Mouse (Mus musculus) intestine, postnatal 0 days (tissue): ENCODE measurements around the gene Ly6g6c. TPM values are rescaled to one million over a fixed set of nuclear protein-coding genes. Genes with fewer than 3 reads are reported as not detected.

ENCODE experiments used
- ATAC-seq: fragments of 200-750 bp; cut with Nextera tagmentation; 2 replicates; pipeline ENCODE4 v1.8.0; 2017; ENCODE audit warnings: mild to moderate bottlenecking, moderate TSS enrichment, moderate library complexity
- H3K27ac ChIP-seq: fragments of 300-500 bp; sonication (generic); 2 replicates; pipeline ENCODE4 v1.5.1; 2014; ENCODE audit warnings: mild to moderate bottlenecking, low read depth, low read length, moderate library complexity
- H3K27me3 ChIP-seq: fragments of 300-500 bp; sonication (generic); replicated peaks from 2 replicates; pipeline ENCODE4 v1.6.1; 2014; ENCODE audit warnings: low read length, mixed read lengths; ENCODE audit not compliant: control insufficient read depth, insufficient read depth
- H3K36me3 ChIP-seq: fragments of 300-500 bp; sonication (generic); 2 replicates; pipeline ENCODE4 v1.6.1; 2014; ENCODE audit warnings: mild to moderate bottlenecking, moderate library complexity; ENCODE audit not compliant: control insufficient read depth, insufficient read depth
- H3K4me1 ChIP-seq: fragments of 300-500 bp; sonication (generic); replicated peaks from 2 replicates; pipeline ENCODE4 v1.6.1; 2014; ENCODE audit warnings: antibody characterized with exemption, low read length, mixed read lengths; ENCODE audit not compliant: control insufficient read depth, insufficient read depth
- H3K4me2 ChIP-seq: fragments of 300-500 bp; sonication (generic); replicated peaks from 2 replicates; pipeline ENCODE4 v1.6.1; 2014; ENCODE audit warnings: low read depth, mild to moderate bottlenecking, moderate library complexity
- H3K4me3 ChIP-seq: fragments of 300-500 bp; sonication (generic); 2 replicates; pipeline ENCODE4 v1.5.1; 2014; ENCODE audit warnings: low read depth, low read length
- H3K9ac ChIP-seq: fragments of 300-500 bp; sonication (generic); 2 replicates; pipeline ENCODE4 v1.6.1; 2014; ENCODE audit warnings: mild to moderate bottlenecking, low read depth, low read length
- H3K9me3 ChIP-seq: fragments of 300-500 bp; sonication (generic); 2 replicates; pipeline ENCODE4 v1.6.1; 2016; ENCODE audit warnings: mixed run types; ENCODE audit not compliant: control insufficient read depth
- CTCF ChIP-seq: sonication (generic); IDR thresholded peaks from 2 replicates; pipeline ENCODE4 v1.5.1; 2016; ENCODE audit warnings: low read depth, mild to moderate bottlenecking, control low read depth, antibody characterized with exemption, moderate library complexity
- WGBS: fragments of 180-500 bp; shearing (Covaris S2); extraction: QIAGEN DNeasy Blood & Tissue Kit; methylation state at CpG from one replicate; pipeline ENCODE4 v1.1.7; 2014; 5-methylcytosine and 5-hydroxymethylcytosine counted together
- polyA plus RNA-seq: library from polyadenylated mRNA; unstranded; fragments of >200 nt; fragmentation: Nextera tagmentation; extraction: Ambion mirVana; gene quantifications from 2 replicates; pipeline ENCODE4 v1.2.1, GENCODE M21; 2015

The Ly6g6c gene
- polyA plus RNA-seq, 1 experiment from 2014 or later: 0.12 TPM

- H3K27ac ChIP-seq: no peak overlapping the region; the same call in 1 of the 2 replicates
Measured at GRCm38 (mm10) chr17:35023756-35024155, 41.4 kb upstream of the Ly6g6c start.

DNA sequence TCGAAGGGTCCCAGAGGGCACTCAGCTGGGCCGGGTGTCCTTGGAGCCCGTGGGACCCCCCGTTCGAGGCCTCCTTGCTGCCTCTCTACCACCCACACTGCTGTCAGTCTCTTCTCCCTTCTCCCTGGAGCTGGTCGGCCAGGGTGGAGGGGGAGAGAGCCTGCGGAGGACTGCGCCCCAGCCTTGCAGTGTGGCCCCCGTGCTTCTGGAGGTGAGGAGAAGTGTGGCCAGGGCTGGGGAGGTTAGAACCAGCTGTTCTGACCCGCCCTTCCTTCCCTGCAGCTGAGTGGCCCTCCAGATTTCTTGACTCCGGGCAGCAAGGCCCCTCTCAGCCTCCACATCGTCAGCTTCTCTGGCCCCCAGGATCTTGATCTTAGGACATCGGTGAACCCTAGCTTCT, 40.9 kb upstream of the Ly6g6c start:
- no peak for ATAC-seq
- no peak overlapping the region for H3K4me2 ChIP-seq
- no peak for TF ChIP-seq CTCF
- H3K4me1 ChIP-seq: no peaks in the 10 kb centered on the region; the same call in 1 of the 2 replicates
- H3K27ac ChIP-seq: no peak overlapping the region
- H3K4me3 ChIP-seq: no peak overlapping the region
- 66% methylated on average over 13 of the region's 13 CpGs for WGBS
- H3K9ac ChIP-seq: 0 out of 2 replicates have a peak overlapping the region, but pooled peaks have one; percentile 8
- H3K27me3 ChIP-seq: no peaks in the 10 kb centered on the region
- H3K36me3 ChIP-seq: no peaks in the 10 kb centered on the region
- H3K9me3 ChIP-seq: no peaks in the 10 kb centered on the region

More at GRCm38 (mm10) chr17:35023756-35024155, 41.4 kb upstream of the Ly6g6c start:
- Histone ChIP-seq H3K9ac (0 out of 2 replicates have a peak overlapping the region, but pooled peaks have one; percentile 8), H3K9me3 (no peaks in the 10 kb centered on the region), H3K36me3 (no peaks in the 10 kb centered on the region), H3K4me3 (no peak overlapping the region), H3K4me2 (peak overlapping the region; percentile 27; the same call in 1 of the 2 replicates), H3K27me3 (no peaks in the 10 kb centered on the region), H3K4me1 (no peaks in the 10 kb centered on the region; the same call in 1 of the 2 replicates)
- 31% methylated on average over 4 of the region's 4 CpGs for WGBS
- peak; percentile 77 for ATAC-seq
- no peak for TF ChIP-seq CTCF

GRCm38 (mm10) chr17:35024691-35025488, 40.3 kb upstream of the Ly6g6c start:
- no peak overlapping the region for H3K27ac ChIP-seq
- H3K9ac ChIP-seq: no peak overlapping the region; the same call in 1 of the 2 replicates
- no peaks in the 10 kb centered on the region; the same call in 1 of the 2 replicates for H3K4me1 ChIP-seq
- no peaks in the 10 kb centered on the region for H3K36me3 ChIP-seq
- ATAC-seq: no peak
- TF ChIP-seq CTCF: no peak
- WGBS: 73% methylated on average over 7 of the region's 10 CpGs
- H3K27me3 ChIP-seq: no peaks in the 10 kb centered on the region
- no peak overlapping the region for H3K4me2 ChIP-seq
- no peaks in the 10 kb centered on the region for H3K9me3 ChIP-seq
- no peak overlapping the region for H3K4me3 ChIP-seq

DNA sequence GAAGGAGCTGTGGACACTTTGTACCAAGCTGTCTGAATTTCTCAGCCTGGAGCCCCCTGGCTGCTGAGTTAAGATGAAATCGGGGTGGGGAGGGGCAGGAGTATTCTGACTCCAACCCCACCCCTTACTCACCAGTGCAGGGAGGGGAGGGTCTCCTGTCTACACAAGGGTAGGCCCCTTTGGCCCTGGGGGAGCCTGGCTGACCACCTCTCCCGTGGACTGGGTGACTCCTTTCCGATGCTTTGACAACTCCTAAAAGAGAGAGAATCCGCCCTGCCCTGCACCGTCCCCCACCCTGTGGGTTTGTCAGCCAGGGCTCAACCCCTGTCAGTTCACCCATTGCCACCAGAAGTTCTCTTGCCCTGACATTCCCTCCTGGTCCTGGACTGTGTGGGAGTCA, 39.0 kb upstream of the Ly6g6c start:
- no peaks in the 10 kb centered on the region; the same call in 1 of the 2 replicates for H3K4me1 ChIP-seq
- H3K9me3 ChIP-seq: no peaks in the 10 kb centered on the region
- WGBS: 75% methylated on average over 5 of the region's 5 CpGs
- H3K27me3 ChIP-seq: no peaks in the 10 kb centered on the region
- H3K36me3 ChIP-seq: no peaks in the 10 kb centered on the region
- ATAC-seq: no peak
- H3K4me3 ChIP-seq: no peak overlapping the region
- peak; percentile 2; the same call in 1 of the 2 replicates for TF ChIP-seq CTCF
- no peak overlapping the region for H3K27ac ChIP-seq
- H3K9ac ChIP-seq: no peak overlapping the region
- no peak overlapping the region for H3K4me2 ChIP-seq

DNA sequence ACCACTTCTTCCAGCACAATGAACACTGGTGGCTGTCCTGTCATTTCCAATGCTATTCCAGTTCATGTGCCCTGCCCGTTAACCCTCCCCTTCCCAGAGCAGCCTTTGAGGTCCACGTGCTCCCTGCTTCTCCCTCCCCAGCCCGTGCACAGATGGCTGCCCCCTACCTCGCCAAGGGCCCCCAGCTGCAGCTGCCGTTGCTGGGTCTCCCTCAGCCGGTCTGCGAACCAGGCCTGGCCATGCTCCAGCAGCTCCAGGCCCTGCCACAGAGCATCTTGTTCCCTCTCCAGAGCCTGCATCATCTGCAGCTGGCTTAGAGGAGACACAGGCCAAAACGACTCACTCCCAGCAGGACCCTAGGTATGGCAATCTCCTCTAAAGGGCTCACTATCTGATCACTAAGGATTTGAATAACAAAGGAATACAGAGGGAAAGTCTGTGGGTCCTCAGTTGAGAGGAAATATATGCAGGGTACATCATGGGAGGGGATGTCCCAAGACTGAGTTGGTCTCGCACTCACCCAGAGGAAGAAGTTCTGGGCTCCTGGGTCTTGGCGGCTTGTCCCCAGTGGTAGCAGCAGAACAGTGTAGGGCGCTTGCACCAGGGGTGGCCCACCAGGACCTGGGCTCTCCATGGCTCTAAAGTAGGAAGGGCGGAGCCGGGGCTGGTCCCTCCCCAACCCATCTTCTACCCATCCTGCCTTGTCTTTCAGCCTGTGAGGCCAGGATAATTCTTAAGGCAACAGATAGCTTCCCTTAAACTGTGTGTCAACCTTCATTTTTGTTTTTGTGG, 37.7 kb upstream of the Ly6g6c start, which contains the start of gene Sapcd1:
Gene Sapcd1 (minus strand): TSS at position 740 of the 792 bp plus-strand sequence.
- no peak for ATAC-seq
- no peaks in the 10 kb centered on the region for H3K36me3 ChIP-seq
- no peaks in the 10 kb centered on the region for H3K27me3 ChIP-seq
- H3K4me1 ChIP-seq: no peaks in the 10 kb centered on the region; the same call in 1 of the 2 replicates
- WGBS: 53% methylated on average over 13 of the region's 13 CpGs
- H3K9me3 ChIP-seq: no peaks in the 10 kb centered on the region
- H3K4me3 ChIP-seq: no peak within 1 kb of the TSS
- no peak within 1 kb of the TSS for H3K4me2 ChIP-seq
- no peak within 1 kb of the TSS for H3K27ac ChIP-seq
- H3K9ac ChIP-seq: no peak within 1 kb of the TSS; the same call in 1 of the 2 replicates
- no peak for TF ChIP-seq CTCF

DNA sequence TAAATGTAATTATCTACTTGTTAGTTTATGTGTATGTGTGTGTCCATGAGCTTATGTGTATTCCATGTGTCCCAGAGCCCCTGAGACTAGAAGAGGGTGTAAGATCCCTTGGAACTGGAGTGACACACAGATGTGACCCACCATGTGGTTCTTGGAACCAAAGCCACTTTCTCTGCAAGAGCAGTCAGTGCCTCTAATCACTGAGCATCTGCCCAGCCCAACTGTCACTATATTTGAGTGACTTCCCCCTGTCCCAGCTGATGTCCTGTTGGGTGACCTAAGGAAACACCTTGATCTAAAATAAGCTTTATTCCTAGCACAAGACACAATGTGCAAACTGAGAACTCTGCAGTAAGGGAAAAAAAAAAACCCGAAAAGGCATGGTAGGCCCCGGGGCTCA, 36.9 kb upstream of the Ly6g6c start:
- ATAC-seq: no peak

More for the DNA sequence above, 36.9 kb upstream of the Ly6g6c start:
- H3K9me3 ChIP-seq: no peaks in the 10 kb centered on the region
- H3K27me3 ChIP-seq: no peaks in the 10 kb centered on the region
- H3K4me3 ChIP-seq: no peak overlapping the region
- H3K27ac ChIP-seq: no peak overlapping the region
- 67% methylated on average over 2 of the region's 2 CpGs for WGBS
- no peak overlapping the region for H3K4me2 ChIP-seq
- no peaks in the 10 kb centered on the region; the same call in 1 of the 2 replicates for H3K4me1 ChIP-seq
- no peak overlapping the region for H3K9ac ChIP-seq
- H3K36me3 ChIP-seq: no peaks in the 10 kb centered on the region
- TF ChIP-seq CTCF: no peak
